Mouse (Mus musculus) kidney, postnatal 10 days (tissue): Measurements from ENCODE around the gene Bard1.

ENCODE experiments used
- DNase-seq: peaks from one replicate; pipeline ENCODE4 v3.0.0; 2021; ENCODE audit warnings: mixed read lengths

The Bard1 gene

DNA sequence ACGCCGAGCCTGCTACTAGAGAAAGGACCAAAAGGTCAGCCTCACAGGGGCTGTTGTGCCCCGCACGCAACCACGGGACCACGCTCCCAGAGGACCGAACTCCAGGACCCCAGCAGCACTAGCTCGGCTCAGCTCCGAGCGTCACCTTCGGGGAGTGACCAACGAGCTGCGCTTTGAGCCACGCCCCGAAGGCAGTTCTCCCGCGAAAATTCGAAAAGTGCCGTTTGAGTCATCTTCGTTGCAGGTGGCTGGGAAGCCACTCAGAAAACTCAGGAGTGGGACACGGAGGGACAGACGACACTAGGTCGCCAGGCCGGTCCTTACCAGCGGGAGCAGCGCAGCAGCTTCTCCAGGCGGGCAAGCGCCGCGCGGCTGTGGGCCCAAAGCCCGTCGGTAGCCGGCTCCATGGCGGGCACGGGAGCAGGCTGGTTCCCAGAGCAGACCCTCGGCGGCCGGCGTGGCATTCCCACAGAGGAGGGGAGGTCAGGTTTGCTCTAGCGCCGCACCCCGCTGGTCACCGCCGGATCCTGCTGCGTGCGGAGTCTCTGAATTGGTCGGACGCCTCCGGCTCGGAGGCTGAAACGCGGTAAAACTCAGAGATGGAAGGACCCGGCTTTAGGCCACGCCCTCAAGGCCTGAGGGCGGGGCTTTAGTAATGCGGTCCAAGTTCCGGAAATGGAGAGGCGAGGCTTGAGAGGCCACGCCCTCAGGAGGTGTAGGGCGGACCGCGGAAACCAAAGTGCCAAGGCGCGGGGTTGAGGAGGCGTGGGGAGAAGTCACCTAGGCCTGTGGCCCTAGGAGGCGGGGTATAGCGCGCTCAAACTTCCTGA lies at the start of gene Bard1:
Gene Bard1, minus strand, starts transcription at position 803 of the 830 bp plus-strand sequence.
- DNase-seq, result peak; percentile 97

DNA sequence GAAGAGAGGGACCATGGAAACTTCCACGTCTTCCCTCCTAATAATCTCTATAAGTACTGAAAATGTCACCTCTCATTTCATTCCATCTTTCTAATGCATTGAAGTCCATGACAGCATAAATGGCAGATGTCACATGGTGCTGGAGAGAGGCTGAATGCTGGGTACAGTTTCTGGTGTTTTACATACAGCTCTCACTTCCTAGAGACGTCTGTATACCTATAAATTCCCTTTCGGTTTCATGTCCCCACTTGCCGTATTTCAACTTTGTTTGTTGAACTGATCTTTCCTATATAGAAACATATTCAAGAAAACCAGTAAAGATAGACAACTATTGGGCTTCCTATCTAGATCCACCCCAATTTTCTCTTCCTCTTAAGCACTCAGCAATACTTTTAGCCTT lies 24.2 kb upstream of the Bard1 start:
- DNase-seq, result no peak

DNA sequence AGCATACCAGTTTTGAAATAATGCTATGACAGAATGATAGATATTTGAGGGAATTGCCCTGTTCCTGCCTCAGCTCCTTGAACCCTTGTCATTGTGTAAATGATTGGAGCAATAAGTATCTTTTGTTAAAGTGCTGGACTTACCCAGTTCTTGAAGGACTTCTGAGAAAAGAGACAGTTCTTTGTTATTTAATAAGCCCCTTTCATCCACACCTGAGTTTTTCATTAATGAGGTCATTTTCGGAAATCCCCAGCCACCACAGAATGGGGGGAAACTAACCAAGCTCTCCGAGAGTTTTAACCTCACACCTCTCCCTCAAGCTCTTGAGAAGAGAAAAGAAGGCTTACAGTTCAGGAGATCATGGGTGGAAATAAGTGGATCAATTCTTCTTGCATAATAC lies 15.6 kb upstream of the Bard1 start:
- DNase-seq, result no peak

DNA sequence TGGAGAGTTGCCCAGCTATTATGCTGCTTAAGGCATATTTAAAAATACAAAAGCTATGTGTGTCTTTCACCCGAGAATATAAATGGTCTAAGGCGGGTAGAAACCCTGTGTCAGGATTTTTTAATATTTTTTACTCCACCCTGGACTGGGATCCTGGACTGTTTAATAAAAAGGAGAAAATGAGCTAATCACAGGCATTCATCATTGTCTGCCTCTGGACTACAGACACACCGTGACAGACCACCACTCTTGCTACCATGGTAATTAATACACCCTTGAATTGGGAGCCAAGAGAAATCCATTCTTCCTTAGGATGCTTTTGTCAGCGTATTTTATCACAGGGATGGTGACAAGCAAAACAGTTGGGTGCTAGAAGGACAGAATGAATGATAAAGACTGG lies 14.3 kb upstream of the Bard1 start:
- DNase-seq, result no peak

DNA sequence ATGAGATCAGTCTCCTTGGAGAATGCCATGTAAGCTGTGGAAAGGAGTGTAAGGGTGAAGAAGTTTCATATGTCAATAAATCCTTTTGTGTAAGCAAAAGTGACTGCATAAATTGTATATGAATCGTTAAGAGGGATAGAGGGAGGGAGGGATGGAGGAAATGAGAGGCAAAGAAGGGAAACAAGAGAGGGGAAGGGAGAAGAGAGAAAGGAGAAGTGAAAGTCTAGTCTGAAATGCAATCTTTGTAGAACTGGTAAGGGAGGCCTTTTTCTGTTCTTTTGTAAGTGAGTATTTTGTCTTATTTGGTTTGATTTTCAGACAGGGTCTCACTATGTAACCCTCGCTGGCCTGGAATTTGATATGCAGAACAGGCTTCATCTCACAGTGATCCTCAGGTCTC lies 12.8 kb upstream of the Bard1 start:
- DNase-seq, result no peak

DNA sequence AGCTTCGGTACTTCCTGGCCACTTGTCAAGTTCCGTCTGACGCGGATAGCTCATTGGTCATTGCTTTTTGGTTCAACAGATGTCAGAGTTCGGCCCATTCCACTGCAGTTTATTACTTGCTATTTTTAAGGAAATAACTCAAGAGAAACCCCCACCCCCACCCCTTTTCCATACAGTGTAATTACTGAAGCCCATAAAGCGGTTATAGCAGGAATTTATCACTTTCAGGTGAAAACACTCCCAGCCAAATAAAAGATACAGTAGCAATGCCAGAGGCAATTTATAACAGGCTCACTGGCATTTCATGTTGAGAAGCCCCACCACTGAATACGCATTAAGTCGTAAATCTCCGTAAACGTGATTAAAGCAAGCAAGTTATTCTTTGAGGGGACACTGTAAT lies 6.9 kb upstream of the Bard1 start:
- DNase-seq, result no peak

DNA sequence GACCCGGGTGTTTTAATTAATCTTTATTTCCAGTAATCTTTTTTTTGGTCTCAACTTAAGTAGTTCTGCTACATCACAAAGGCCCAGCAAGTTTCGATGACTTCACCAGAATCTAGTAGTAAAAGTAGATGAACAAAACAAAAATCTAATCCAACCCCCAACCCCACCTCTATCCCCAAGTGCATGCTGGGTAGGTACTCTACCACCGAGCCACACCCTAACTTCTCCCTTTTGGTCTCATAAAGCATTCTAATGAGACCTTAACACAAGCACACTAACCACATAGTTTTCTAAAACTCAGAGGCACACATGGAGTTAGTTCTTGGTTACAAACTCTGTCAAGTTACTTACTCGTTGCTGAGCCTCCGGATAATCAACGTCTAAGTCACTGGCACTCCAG lies 3.2 kb upstream of the Bard1 start:
- DNase-seq, result no peak

DNA sequence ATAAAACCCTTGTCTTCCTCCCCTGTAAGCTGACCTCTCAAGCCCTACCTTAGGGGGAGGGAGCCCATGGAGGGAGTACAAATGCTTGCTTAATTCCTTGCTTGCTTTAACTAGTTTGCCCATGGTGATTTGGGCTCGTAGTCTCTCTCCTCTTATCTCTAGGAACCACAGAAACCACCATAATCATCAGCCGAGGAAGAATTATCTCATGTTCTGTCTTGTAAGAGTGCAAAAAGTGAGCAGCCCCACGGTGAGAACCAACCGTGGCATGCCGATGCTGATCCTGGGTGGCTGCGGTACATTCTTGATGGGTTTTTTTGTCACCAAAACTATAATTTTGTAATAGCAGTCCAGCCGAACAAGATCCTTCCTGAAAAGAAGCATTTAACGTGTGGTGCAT lies 2.8 kb upstream of the Bard1 start:
- no peak for DNase-seq

DNA sequence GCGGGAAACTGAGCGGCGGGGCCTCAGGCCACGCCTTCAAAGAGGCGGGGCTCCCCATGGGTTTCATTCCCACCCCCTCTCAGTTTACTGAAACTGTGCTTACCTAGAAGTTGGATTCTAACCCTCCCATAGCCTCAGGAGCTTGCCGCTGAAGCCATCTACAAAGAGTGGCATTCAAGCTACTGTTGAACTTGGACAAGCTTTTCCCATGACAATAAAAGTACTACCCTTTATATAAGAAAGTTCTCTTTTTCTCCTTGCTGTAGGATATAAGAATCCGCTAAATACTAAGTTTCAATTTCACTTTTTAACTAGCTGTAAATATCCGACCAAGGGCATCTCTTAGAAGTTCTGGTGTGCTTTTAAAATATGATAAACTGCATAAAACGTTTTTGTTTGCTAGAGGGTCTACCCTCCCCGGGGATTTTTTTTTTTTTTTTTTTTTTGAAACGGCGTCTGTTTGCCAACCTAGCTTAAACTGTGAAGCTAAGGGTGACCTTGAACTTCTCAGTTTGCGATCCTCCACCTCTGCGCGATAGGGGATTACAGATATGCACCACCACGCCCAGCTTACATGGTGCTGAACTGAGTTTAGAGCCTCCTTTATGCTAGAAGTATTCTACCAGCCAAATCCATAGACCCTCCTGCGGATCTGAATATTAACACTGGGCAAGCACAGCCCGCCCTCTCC lies 373 bp upstream of the Bard1 start:
- DNase-seq, result peak; percentile 9

DNA sequence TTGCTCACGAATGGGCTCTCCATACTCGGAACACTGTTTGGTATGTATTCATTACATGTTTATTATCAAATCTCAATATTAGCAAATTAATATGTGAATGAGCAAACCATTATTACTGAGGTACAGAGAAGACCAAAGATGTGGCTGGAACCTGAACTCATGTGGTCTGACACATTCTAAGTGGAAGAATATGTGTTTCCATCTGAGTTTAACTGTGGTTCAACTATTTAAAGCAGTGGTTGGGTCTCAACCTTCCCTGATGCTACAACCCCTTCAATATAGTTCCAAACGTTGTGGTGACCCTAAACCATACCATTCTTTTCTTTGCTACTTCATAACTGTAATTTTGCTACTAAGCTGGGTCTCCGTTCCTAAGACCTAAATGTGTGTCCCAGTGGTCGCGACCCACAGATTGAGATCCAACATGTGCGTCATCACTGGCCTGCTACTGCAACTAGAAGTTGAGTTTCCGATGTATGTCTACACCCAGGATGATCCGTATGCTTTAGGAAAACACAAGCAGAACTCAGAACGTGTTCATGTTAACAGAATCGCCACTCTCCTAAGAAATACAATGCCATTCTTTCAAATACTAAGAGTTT lies 1.5 kb downstream of the Bard1 start:
- no peak for DNase-seq

DNA sequence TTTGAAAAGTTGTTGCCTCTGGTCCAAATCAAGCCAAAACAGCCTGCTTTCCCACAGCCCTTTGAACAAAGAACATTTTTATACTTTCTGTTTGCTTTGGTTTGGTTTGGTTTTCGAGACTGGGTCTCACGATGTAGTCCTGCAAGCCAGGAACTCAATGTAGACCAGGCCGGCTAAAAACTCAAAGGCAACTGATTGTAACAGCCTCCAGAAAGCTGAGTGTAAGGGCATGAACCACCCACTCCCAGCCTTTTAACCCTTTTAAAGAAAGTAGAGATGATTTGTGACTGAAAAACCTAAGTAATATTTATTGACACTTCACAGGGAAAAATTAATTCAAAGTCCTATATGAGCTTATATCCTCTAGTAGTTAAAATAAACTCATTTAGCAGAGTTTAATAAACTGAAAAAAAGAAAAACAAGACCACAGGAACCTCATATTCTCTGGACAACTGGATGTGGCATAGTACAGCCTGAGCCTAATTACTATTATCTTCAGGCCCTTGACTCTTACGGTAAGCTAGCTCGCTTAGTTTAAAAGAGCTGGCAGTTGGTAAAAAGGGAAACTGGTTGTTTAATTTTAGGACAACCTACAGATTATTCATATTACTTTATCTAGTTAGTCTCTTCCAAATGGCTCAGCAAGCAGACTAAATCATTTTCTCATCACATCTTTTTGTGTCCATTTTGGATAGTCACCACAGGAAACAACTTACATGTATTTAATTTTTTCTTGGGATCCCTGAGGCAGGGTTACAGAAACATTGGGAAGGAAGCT lies 2.2 kb downstream of the Bard1 start:
- DNase-seq, result no peak

DNA sequence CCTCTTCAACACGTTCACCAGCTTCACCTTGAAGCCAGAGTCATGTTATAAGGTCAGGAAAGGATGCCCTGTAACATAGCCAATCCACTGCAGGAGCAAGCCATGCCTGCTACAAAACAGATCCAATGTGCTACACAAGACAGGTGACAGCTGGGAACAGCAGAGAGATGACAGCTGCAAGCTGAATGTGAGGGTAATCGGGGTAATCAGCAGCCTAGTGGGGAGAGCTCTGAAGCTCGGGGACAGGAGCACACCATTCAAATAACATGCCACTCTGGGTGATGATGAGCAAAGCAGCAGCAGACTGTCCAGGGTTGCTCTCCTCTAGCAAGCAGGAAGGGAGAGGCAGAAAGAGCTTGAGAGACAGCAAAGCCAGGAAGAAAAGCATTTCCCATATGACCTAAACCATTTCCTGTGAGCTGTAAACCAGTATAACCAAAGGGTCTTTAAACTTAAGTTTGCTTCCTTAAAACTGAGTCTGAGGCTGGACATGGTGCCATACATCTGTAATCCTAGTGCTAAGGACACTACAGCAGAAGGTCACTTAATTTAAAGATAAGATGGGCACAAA lies 2.9 kb downstream of the Bard1 start:
- DNase-seq, result no peak

DNA sequence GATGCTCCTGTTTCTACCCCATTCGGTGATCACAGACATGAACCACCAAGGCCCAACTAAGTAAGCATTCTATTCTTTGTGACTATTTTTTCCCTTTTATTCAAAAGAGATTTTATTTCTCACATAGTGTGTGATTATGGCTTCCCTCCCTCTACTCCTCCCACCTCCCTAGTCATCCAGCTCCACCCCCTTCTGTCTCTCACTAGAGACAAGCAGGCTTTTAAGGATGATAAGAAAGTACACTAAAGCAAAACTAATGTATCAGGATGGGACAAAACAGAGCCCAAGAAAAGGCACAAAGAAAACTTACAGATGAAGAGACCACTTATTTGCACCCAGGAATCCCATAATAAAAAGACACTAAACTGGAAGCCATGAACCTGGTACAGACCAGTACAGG lies 6.9 kb downstream of the Bard1 start:
- no peak for DNase-seq

DNA sequence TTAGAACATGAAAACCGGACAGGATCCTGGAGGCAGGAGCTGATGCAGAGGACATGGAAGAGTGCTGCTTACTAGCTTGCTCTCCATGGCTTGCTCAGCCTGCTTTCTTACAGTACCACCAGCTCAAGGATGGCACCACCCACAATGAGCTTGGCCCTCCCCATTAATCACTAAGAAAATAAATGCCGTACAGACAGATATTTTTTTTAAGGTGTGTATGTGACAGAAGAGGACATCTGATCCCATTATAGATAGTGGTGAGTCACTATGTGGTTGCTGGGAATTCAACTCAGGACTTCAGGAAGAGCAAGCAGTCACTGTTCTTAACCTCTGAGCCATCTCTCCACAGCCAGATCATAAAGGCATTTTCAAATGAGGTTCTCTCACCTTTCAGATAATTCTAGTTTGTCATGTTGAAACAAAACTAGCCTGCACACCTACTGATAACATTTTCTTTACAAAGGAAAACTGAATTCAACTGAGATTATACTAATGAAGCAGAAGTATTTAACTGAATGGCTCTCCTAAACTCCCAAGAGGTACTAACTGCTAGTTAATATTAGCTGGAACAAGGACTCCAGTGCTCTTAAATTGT lies 7.6 kb downstream of the Bard1 start:
- DNase-seq, result no peak

DNA sequence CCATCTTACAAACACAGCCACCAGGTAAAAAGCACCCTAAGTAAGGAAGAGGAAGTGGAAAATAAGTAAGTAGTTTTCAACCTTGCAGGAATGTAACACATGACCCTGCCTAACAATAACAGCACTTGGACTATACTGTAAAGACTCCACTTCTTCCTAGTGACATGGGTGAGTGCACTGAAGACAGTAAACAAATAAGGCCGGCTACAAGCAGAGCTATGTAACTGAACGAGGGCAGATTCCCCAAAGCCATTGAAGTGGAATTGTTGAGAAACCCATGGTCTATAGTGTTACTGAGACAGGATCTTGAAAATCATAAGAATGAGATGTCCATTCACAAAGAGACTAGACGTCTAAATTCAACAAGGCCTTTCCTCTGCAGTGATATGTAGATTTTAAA lies 27.3 kb downstream of the Bard1 start:
- no peak for DNase-seq

DNA sequence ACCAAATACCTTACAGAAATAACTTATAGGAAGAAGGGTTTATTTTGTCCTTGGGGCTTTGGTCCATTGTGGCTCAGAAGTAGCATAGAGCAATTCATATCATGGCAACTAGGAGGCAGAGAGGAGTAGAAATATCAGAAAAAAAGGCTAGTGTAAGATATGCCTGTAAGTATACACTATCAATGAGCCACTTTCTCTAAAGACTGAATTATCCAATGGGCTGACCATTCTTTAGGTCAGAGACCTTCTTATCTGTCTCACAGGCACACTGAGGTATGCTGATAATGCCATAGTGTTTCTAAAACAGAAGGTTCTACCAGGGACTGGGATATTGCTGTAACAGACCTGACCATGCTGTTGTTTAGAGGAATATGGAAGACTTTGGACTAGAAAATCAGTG lies 32.2 kb downstream of the Bard1 start:
- DNase-seq, result no peak

DNA sequence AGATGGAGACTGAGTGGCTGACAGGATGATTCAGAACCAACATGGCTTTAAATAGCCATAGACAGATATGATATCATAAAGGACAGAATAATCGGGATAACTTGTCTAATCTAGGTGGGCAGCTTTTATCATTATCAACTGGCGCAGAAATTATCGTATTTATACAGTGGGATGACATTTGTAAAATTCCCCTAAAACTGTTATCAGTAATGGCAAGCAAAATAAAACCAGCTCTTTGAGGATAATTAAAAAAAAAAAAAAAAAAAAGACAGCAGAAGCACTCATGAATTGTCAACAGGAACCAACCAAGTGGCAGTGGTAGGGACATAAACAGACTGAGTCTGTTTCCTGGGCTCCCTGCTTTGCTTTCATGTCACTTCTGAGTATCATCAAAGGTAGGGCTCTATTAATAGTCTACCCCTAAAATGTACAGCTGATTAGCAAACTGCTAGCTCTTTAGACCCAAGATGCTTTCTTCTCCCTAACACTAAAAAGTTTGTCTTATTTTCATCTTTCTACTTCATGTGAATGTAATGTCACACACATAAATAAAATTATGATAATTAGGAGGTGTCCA lies 34.1 kb downstream of the Bard1 start:
- no peak for DNase-seq

DNA sequence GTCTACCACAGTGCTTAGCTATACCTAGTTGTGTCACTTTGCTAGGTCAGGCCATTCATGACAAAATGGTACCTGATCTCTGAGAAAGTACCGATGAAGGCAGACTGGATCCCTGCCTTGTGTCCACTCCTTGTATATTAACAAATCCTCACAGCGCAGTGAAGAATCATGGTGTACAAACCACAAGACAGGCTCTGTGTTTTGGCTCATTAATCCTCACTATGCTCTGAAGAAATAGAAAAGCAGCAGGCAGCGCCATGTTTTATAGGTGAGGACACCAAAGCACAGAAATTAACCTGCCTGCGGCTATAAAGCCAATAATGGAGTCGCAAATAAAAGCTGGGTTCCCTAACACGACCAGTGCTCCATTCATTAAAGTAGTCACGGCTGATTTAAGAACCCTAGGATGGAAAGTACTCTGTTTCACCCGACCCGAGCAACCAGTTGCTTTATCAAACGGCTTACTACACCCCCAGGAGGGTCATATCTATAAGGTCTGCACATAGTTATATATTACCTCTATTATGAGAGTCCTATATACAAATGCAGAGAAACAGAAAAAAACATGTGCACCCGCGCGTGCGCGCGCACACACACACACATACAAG lies 39.0 kb downstream of the Bard1 start:
- no peak for DNase-seq

DNA sequence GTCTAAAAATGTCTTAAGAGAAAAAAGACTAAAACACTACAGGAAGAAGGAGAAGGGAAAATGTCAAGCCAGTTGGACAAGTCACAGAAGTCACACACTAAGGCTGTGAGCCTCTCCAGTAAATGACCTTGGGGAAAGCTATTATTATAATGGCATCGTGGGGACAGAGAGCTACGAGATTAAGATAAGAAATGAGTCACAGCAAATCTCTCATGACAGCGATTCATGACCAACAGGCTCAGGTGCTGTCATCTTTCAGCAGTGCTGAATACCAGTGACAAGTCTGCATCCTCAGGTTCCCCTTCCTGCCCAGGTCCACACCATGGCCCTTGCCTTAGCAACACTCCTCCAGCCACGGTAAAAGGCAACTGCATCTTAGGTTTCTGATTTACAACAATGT lies 46.8 kb downstream of the Bard1 start:
- no peak for DNase-seq

DNA sequence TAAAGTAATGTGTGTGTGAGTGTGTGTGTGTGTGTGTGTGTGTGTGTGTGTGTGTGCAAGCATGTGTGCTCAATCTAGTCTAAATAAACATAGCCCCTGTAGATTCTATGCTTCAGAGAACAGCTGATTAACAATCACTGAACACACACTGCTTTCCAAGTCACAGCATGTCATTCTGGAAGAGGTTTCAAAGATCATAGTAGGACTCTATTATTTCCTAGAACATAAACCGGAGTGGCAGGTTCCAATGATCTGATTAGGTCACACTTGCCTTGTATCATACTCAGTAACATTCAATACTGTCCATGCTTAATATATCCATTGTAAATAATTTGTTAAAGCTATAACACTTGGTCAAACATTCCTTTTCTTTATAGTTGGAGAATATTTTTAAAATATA lies 47.5 kb downstream of the Bard1 start:
- DNase-seq, result no peak

DNA sequence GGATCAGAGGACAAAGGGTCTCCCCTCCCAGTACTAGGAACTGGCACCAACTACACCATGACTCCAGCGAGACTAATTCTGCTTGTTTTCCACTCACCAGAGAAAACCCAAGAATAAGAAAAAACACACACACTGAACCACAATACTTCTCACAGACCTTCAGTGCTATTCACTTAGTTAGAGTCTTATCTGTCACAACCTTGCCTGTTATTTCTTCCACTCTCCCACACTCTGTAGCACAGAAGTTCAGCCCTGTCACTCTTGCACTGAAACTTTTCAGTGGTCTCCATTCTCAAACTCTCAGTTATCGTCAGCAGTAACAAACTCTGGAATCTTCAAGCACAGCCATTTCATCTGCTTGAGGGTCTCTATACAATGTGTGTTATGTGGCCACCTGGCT lies 50.2 kb downstream of the Bard1 start:
- no peak for DNase-seq

DNA sequence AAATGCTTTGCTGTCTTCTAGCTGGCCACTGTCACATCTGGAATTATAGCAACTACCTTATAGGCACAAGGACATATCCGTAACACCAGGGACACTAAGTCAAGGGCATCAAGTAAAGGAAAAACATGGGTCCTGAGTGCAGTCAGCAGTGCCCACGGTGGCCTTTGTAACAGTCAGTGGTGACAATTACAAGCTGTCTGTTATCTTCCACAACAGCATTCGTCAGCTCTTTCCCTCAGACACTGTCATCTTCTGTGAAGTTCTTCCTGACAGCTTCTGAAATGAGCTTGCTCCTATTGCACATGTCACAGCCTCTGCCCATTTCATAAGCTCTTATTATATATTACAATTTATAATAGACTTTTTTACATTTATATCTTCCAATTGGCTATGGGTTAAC lies 50.7 kb downstream of the Bard1 start:
- no peak for DNase-seq
